Mouse (Mus musculus): ENCODE measurements around the gene Fgf12.

Fgf12 gene

GRCm38 (mm10) chr16:28289689-28290330 is 463.1 kb downstream of the Fgf12 start:
- no peak for DNase-seq

- no peak for DNase-seq
These were observed 495.0 kb downstream of the Fgf12 start for GRCm38 (mm10) chr16:28257904-28258303.

- DNase-seq, result no peak
These were observed 498.6 kb downstream of the Fgf12 start for GRCm38 (mm10) chr16:28254303-28254702.

- no peak for DNase-seq
These were observed 500.9 kb downstream of the Fgf12 start for GRCm38 (mm10) chr16:28251930-28252329.

GRCm38 (mm10) chr16:28242867-28243649 is 509.8 kb downstream of the Fgf12 start:
- no peak for DNase-seq

GRCm38 (mm10) chr16:28239382-28239781 is 513.5 kb downstream of the Fgf12 start:
- DNase-seq, result no peak

GRCm38 (mm10) chr16:28238019-28238868 is 514.6 kb downstream of the Fgf12 start:
- DNase-seq, result peak; percentile 50

GRCm38 (mm10) chr16:28215930-28216329 is 536.9 kb downstream of the Fgf12 start:
- DNase-seq, result no peak

GRCm38 (mm10) chr16:28212411-28212810 is 540.5 kb downstream of the Fgf12 start:
- no peak for DNase-seq

GRCm38 (mm10) chr16:28156443-28156842 is 596.4 kb downstream of the Fgf12 start:
- no peak for DNase-seq

- DNase-seq, result no peak
These were observed 611.9 kb downstream of the Fgf12 start for GRCm38 (mm10) chr16:28140972-28141371.

GRCm38 (mm10) chr16:28127006-28127405 is 625.9 kb downstream of the Fgf12 start:
- DNase-seq, result no peak

Data from layer of hippocampus, adult 9-11 months (tissue).